Mouse (Mus musculus): ENCODE measurements around the gene Uchl4.

DNA sequence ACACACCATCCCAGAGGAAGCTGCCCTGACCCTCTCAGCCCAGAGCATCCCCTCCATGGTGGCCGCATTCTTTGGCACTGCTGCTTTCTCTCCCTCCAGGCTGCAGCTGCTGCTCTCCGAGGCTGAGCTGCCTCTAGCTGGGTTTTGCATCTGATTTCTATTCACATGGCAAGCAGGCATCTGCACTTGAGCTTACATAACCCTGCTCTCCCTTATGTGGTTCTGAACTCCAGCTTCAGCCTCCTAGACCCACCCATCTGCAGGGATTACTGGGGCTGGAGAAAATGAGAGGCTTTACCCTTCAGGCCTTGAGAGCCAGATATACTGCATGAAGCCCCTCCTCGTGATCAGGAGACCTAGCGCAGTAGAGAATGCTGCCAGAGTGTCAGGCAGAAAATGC, 39.4 kb upstream of the Uchl4 start:
- TF ChIP-seq POLR2A (IDR thresholded peaks at IDR 0.05; ENCODE audit: borderline replicate concordance, extremely low read depth, insufficient read depth, insufficient read length, poor library complexity, severe bottlenecking): no peak
- TF ChIP-seq CTCF (IDR thresholded peaks at IDR 0.05; ENCODE audit: borderline replicate concordance, extremely low read depth, insufficient read depth, insufficient read length): no peak
